Mouse (Mus musculus) megakaryocyte, embryonic 14.5 days (primary cell): Measurements from ENCODE around the gene Hipk2. TPM values are rescaled to one million over a fixed set of nuclear protein-coding genes. Genes with fewer than 3 reads are reported as not detected.

Experiments used
- H3K27me3 ChIP-seq: replicated peaks from 2 replicates; pipeline ENCODE3; 2012; ENCODE audit warnings: inconsistent platforms
- H3K36me3 ChIP-seq: replicated peaks from 2 replicates; pipeline ENCODE3; 2012; ENCODE audit warnings: low read length, inconsistent platforms, mixed read lengths
- H3K4me1 ChIP-seq: 2 replicates; pipeline ENCODE4 v1.6.1; 2012; ENCODE audit warnings: inconsistent platforms
- H3K4me3 ChIP-seq: replicated peaks from 2 replicates; pipeline ENCODE3; 2012; ENCODE audit warnings: moderate library complexity, mild to moderate bottlenecking, inconsistent platforms
- H3K9me3 ChIP-seq: 2 replicates; pipeline ENCODE4 v1.6.1; 2012; ENCODE audit warnings: inconsistent platforms
- FLI1 ChIP-seq: IDR thresholded peaks from 2 replicates; pipeline ENCODE4 v1.6.1; 2012; ENCODE audit warnings: low read length, inconsistent platforms, mixed read lengths
- GATA1 ChIP-seq: IDR thresholded peaks from 3 replicates; pipeline ENCODE4 v1.6.1; 2012; ENCODE audit warnings: mixed read lengths, low read length, inconsistent platforms, borderline replicate concordance
- polyA plus RNA-seq: library from polyadenylated mRNA; stranded (reverse); fragments of >175 nt; gene quantifications from 2 replicates; pipeline ENCODE4 v1.2.3, GENCODE M21; 2012; ENCODE audit warnings: low replicate concordance; ENCODE audit not compliant: insufficient read depth

The Hipk2 gene
- polyA plus RNA-seq, 1 experiment, result 102 TPM

DNA sequence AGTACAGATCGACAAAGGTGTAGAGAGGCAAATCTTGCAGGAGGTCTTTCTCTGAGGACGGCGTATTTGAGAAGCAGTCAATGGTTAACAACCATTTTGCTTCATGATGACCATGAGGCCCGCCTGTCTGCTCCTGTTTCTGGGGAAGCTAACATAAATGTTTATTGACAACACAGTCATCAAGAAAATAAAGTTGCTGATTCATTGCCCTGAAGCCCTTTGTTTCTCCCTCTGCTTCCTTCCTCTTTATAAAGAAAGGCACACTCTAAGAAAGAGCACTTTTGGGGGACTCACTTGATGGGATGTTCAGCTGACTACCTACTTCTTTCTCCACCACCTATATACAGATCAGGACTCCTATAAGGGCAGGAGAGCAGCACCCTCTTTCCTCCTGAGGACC is 42.8 kb upstream of the Hipk2 start:
- Histone ChIP-seq H3K36me3 (peaks cover 44% of the 10 kb centered on the region), H3K9me3 (no peaks in the 10 kb centered on the region), H3K4me1 (peaks cover 82% of the 10 kb centered on the region), H3K4me3 (peak overlapping the region; percentile 94), H3K27me3 (no peaks in the 10 kb centered on the region)
- TF ChIP-seq GATA1 (no peak), FLI1 (no peak)

DNA sequence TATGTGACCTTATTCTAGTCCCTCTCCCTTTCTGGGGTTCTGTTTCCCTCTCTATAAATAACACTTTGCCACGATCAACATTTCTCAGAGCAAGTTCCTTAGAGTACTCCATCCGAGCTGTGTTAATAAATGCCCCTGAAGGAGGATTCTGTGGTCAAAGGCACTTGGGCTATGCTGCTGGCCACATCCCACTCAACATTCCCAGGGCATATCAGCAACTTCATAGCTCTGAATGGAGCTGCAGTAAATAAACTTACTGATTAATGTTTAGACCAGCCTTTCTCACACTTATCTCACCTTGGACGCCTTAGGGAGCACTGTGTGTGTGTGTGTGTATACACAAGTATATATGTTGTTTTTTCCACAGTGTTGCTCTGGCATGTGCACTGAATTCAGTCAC is 41.5 kb upstream of the Hipk2 start:
- H3K36me3 ChIP-seq, result peaks cover 32% of the 10 kb centered on the region
- H3K27me3 ChIP-seq, result no peaks in the 10 kb centered on the region
- TF ChIP-seq FLI1, result no peak
- no peak for TF ChIP-seq GATA1
- H3K9me3 ChIP-seq, result no peaks in the 10 kb centered on the region
- H3K4me1 ChIP-seq, result peaks cover 82% of the 10 kb centered on the region
- H3K4me3 ChIP-seq, result peak overlapping the region; percentile 70

- no peaks in the 10 kb centered on the region for H3K27me3 ChIP-seq
- no peak overlapping the region for H3K4me3 ChIP-seq
- peaks cover 82% of the 10 kb centered on the region for H3K4me1 ChIP-seq
- H3K36me3 ChIP-seq, result peaks cover 23% of the 10 kb centered on the region
- TF ChIP-seq GATA1 (no peak), FLI1 (no peak)
- H3K9me3 ChIP-seq, result no peaks in the 10 kb centered on the region
Observed at GRCm38 (mm10) chr6:38916571-38916970, 40.6 kb upstream of the Hipk2 start.

DNA sequence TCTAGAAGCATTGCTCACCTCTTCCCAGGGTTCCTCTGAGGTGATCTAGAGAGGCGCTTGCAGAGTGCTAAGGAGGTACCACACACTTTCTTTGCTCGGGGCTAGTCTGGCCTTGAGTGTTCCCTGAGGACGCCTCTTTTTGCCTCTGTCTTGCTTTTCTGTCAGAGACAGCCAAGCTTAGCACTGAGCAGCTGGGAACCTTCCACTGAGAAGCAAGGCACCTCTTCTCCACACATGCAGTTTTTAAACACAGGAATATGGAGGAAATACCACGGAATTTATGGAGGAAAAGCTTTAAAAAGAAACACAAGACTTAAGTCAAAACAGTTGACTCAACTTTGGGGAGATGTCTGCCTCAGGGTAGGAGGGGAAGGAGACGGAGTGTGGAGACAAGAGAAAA is 39.8 kb upstream of the Hipk2 start:
- Histone ChIP-seq H3K9me3 (no peaks in the 10 kb centered on the region), H3K4me3 (no peak overlapping the region), H3K4me1 (peaks cover 83% of the 10 kb centered on the region), H3K27me3 (no peaks in the 10 kb centered on the region), H3K36me3 (peaks cover 15% of the 10 kb centered on the region)
- TF ChIP-seq GATA1 (no peak), FLI1 (no peak)

DNA sequence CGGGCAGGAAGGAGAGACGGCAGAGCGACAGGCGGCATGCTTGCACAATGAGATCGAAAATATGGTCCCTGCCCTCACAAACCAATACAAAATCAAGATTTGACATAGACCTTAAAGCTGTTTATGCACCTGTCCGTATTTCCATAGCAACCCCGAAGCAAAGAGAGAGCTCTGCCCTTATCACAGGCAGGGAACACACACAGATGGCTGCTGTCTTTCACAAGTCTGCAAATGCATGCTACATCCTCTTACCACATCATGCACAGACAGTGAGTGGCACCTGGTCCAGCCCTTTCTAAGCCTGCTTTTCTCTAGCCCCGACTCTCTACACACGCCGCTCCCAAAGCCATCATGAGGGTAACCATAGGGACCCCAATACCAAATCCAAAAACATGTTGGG is 38.2 kb upstream of the Hipk2 start:
- H3K4me1 ChIP-seq, result peaks cover 98% of the 10 kb centered on the region

GRCm38 (mm10) chr6:38913386-38914042 is 37.5 kb upstream of the Hipk2 start:
- peaks cover 3% of the 10 kb centered on the region for H3K36me3 ChIP-seq
- peaks cover 2% of the 10 kb centered on the region for H3K27me3 ChIP-seq
- H3K4me3 ChIP-seq, result no peak overlapping the region
- H3K9me3 ChIP-seq, result no peaks in the 10 kb centered on the region
- peaks cover 96% of the 10 kb centered on the region for H3K4me1 ChIP-seq
- no peak for TF ChIP-seq GATA1
- no peak for TF ChIP-seq FLI1

More for the DNA sequence above, 38.2 kb upstream of the Hipk2 start:
- TF ChIP-seq GATA1, result no peak
- no peak for TF ChIP-seq FLI1
- no peaks in the 10 kb centered on the region for H3K9me3 ChIP-seq
- H3K36me3 ChIP-seq, result peaks cover 3% of the 10 kb centered on the region
- H3K27me3 ChIP-seq, result no peaks in the 10 kb centered on the region
- no peak overlapping the region for H3K4me3 ChIP-seq

- Histone ChIP-seq H3K9me3 (no peaks in the 10 kb centered on the region), H3K36me3 (peaks cover 3% of the 10 kb centered on the region), H3K27me3 (peaks cover 2% of the 10 kb centered on the region), H3K4me3 (peak overlapping the region; percentile 25), H3K4me1 (peaks cover 95% of the 10 kb centered on the region)
- no peak for TF ChIP-seq GATA1
- TF ChIP-seq FLI1, result no peak
Observed at GRCm38 (mm10) chr6:38912845-38913244, 36.9 kb upstream of the Hipk2 start.

GRCm38 (mm10) chr6:38912121-38912660 is 36.2 kb upstream of the Hipk2 start:
- peaks cover 1% of the 10 kb centered on the region for H3K36me3 ChIP-seq
- no peaks in the 10 kb centered on the region for H3K9me3 ChIP-seq
- TF ChIP-seq GATA1 (no peak), FLI1 (no peak)
- H3K4me1 ChIP-seq, result peaks cover 89% of the 10 kb centered on the region
- peaks cover 2% of the 10 kb centered on the region for H3K27me3 ChIP-seq
- H3K4me3 ChIP-seq, result no peak overlapping the region

GRCm38 (mm10) chr6:38910828-38911559 is 35.0 kb upstream of the Hipk2 start:
- Histone ChIP-seq H3K4me3 (peak overlapping the region; percentile 12), H3K36me3 (no peaks in the 10 kb centered on the region), H3K27me3 (peaks cover 2% of the 10 kb centered on the region), H3K4me1 (peaks cover 78% of the 10 kb centered on the region), H3K9me3 (no peaks in the 10 kb centered on the region)
- no peak for TF ChIP-seq FLI1
- TF ChIP-seq GATA1, result no peak

- Histone ChIP-seq H3K27me3 (peaks cover 2% of the 10 kb centered on the region), H3K4me1 (peaks cover 61% of the 10 kb centered on the region), H3K9me3 (no peaks in the 10 kb centered on the region), H3K4me3 (no peak overlapping the region), H3K36me3 (no peaks in the 10 kb centered on the region)
- TF ChIP-seq GATA1 (no peak), FLI1 (no peak)
Observed at GRCm38 (mm10) chr6:38908401-38908800, 32.4 kb upstream of the Hipk2 start.
